Mouse (Mus musculus): ENCODE data around the gene 2300009A05Rik. TPM values are rescaled to one million over a fixed set of nuclear protein-coding genes. Genes with fewer than 3 reads are reported as not detected.

2300009A05Rik gene
- polyA plus RNA-seq, 1 experiment from 2014 or later: 58.4 TPM

Other genes starting within 250 kb of the 2300009A05Rik start
- 37.7 and 40.9 TPM in 2 replicates for gene Map2k5, start 21.3 kb downstream of the 2300009A05Rik start, polyA plus RNA-seq (2015; fragmentation: Nextera tagmentation; extraction: Ambion mirVana)
- 0.15 TPM in 1 of 2 replicates, not detected in the other for gene Iqch, start 203.2 kb upstream of the 2300009A05Rik start, polyA plus RNA-seq (2015; fragmentation: Nextera tagmentation; extraction: Ambion mirVana)
- 60.0 and 65.9 TPM in 2 replicates for gene Aagab, start 203.4 kb upstream of the 2300009A05Rik start, polyA plus RNA-seq (2015; fragmentation: Nextera tagmentation; extraction: Ambion mirVana)

Data from midbrain, embryonic 13.5 days (tissue).